Mouse (Mus musculus) cerebral cortex, adult 2 months (tissue): ENCODE results near the gene Selenop.

ENCODE experiments used
- WGBS: fragments of 180-500 bp; shearing (Covaris S2); methylation state at CpG from one replicate; pipeline ENCODE4 v1.1.7; 2018; 5-methylcytosine and 5-hydroxymethylcytosine counted together

The Selenop gene

GRCm38 (mm10) chr15:3268247-3268646 lies at the start of gene Selenop:
Gene Selenop (plus strand): TSS chr15:3268547.
- 61% methylated on average over 6 of the region's 6 CpGs for WGBS

- WGBS = 92% methylated on average over 4 of the region's 4 CpGs
Observed at GRCm38 (mm10) chr15:3218668-3219067, 49.7 kb upstream of the Selenop start.

- WGBS = 95% methylated on average over 5 of the region's 5 CpGs
Observed at GRCm38 (mm10) chr15:3222803-3223437, 45.4 kb upstream of the Selenop start.

- WGBS = 77% methylated on average over 3 of the region's 3 CpGs
Observed at GRCm38 (mm10) chr15:3226573-3226972, 41.8 kb upstream of the Selenop start.

- 67% methylated on average over 2 of the region's 2 CpGs for WGBS
Observed at GRCm38 (mm10) chr15:3228185-3228584, 40.2 kb upstream of the Selenop start.

GRCm38 (mm10) chr15:3228990-3229389 lies 39.4 kb upstream of the Selenop start:
- 94% methylated on average over 6 of the region's 6 CpGs for WGBS

GRCm38 (mm10) chr15:3231004-3231403 lies 37.3 kb upstream of the Selenop start:
- WGBS = 90% methylated on average over 4 of the region's 4 CpGs

GRCm38 (mm10) chr15:3232168-3232835 lies 36.0 kb upstream of the Selenop start:
- WGBS = 58% methylated on average over 9 of the region's 9 CpGs

- WGBS = 83% methylated on average over 3 of the region's 3 CpGs
Observed at GRCm38 (mm10) chr15:3233837-3234551, 34.4 kb upstream of the Selenop start.

GRCm38 (mm10) chr15:3236338-3236737 lies 32.0 kb upstream of the Selenop start:
- WGBS = 97% methylated on average over 2 of the region's 2 CpGs

- WGBS = 68% methylated on average over 1 of the region's 1 CpGs
Observed at GRCm38 (mm10) chr15:3237963-3238362, 30.4 kb upstream of the Selenop start.

GRCm38 (mm10) chr15:3245036-3245435 lies 23.3 kb upstream of the Selenop start:
- WGBS = 84% methylated on average over 10 of the region's 10 CpGs

- WGBS = 87% methylated on average over 2 of the region's 2 CpGs
Observed at GRCm38 (mm10) chr15:3250620-3251019, 17.7 kb upstream of the Selenop start.

GRCm38 (mm10) chr15:3251031-3251717 lies 17.2 kb upstream of the Selenop start:
- 87% methylated on average over 3 of the region's 3 CpGs for WGBS

GRCm38 (mm10) chr15:3259025-3259424 lies 9.3 kb upstream of the Selenop start:
- 97% methylated on average over 1 of the region's 1 CpGs for whole genome bisulfite sequencing

- 93% methylated on average over 4 of the region's 4 CpGs for WGBS
Observed at GRCm38 (mm10) chr15:3260309-3260708, 8.0 kb upstream of the Selenop start.

GRCm38 (mm10) chr15:3262883-3263282 lies 5.5 kb upstream of the Selenop start:
- 84% methylated on average over 3 of the region's 3 CpGs for WGBS

GRCm38 (mm10) chr15:3264293-3264692 lies 4.1 kb upstream of the Selenop start:
- WGBS = 83% methylated on average over 4 of the region's 4 CpGs

- WGBS = 65% methylated on average over 1 of the region's 1 CpGs
Observed at GRCm38 (mm10) chr15:3264828-3265227, 3.5 kb upstream of the Selenop start.

GRCm38 (mm10) chr15:3269496-3269895 lies 1.1 kb downstream of the Selenop start:
- 77% methylated on average over 4 of the region's 4 CpGs for WGBS

- 23% methylated on average over 6 of the region's 6 CpGs for WGBS
Observed at GRCm38 (mm10) chr15:3269996-3270645, 1.8 kb downstream of the Selenop start.

GRCm38 (mm10) chr15:3270646-3271077 lies 2.3 kb downstream of the Selenop start:
- WGBS = 21% methylated on average over 12 of the region's 12 CpGs
